Comparison of ENCODE assay signal across 10 mouse cellular contexts in the genomic region with DNA sequence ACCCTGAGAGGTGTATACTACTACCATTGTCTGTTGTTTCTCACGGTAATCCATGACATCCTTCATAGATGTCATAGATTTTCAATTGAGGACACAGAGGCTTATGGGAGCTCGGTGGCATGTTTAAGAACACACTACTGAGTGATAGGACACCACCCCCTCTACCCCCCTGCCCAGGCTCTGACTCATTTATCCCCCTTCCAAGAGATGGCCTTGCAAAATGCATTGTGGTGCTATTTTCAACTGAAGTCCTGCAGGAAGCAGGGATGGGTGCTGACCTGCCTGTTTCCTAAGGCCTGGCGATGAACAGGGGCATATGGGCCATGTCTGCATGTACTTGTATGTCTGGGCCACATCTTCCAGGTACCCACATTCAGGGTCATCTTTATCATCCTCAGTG.
"Had no signal": no experiment of that assay in that cellular context is flagged by ENCODE, and none has a peak within 500 bp of the region (broad histone marks: within the 10 kb centered on the region; RNA-seq: fewer than 3 reads in every experiment).

No protein-coding gene starts in this region.

- H3K27ac ChIP-seq: layer of hippocampus, adult 2 months; limb, embryonic 13.5 days; liver, embryonic 14.5 days; midbrain, embryonic 15.5 days; neural tube, embryonic 12.5 days had no signal

- H3K9me3 ChIP-seq: limb, embryonic 13.5 days; midbrain, embryonic 15.5 days; neural tube, embryonic 12.5 days had no signal

- H3K27me3 ChIP-seq: limb, embryonic 13.5 days; midbrain, embryonic 15.5 days; neural tube, embryonic 12.5 days had no signal

- DNase-seq: lung, adult 2 months; lung, postnatal 36 days; right cerebral cortex, postnatal 25 days; thymus, postnatal 36 days had no signal

- H3K9ac ChIP-seq: limb, embryonic 13.5 days; liver, embryonic 14.5 days; midbrain, embryonic 15.5 days; neural tube, embryonic 12.5 days had no signal

- H3K4me2 ChIP-seq: limb, embryonic 13.5 days; midbrain, embryonic 15.5 days; neural tube, embryonic 12.5 days had no signal

- H3K36me3 ChIP-seq: limb, embryonic 13.5 days; midbrain, embryonic 15.5 days; neural tube, embryonic 12.5 days had no signal

- ATAC-seq: lung, postnatal 0 days; midbrain, embryonic 15.5 days had no signal

- H3K4me3 ChIP-seq: layer of hippocampus, adult 2 months; limb, embryonic 13.5 days; midbrain, embryonic 15.5 days; neural tube, embryonic 12.5 days had no signal
